ENCODE assay signal across 27 mouse cellular contexts in genomic region chrX:139484974-139485373, GRCm38 (mm10). TPM values are rescaled to one million over a fixed set of nuclear protein-coding genes. Genes with fewer than 3 reads are reported as not detected.
"Had no signal": no experiment of that assay in that cellular context is flagged by ENCODE, and none has a peak within 500 bp of the region (broad histone marks: within the 10 kb centered on the region; RNA-seq: fewer than 3 reads in every experiment).

No protein-coding gene starts in this region.

- H3K4me3 ChIP-seq: gastrocnemius, adult 2 months; heart, adult 2 months; heart, embryonic 13.5 days; heart, embryonic 15.5 days; hindbrain, embryonic 13.5 days; hindbrain, embryonic 15.5 days; kidney, embryonic 15.5 days; limb, embryonic 13.5 days; limb, embryonic 15.5 days; liver, embryonic 12.5 days had no signal

- H3K27me3 ChIP-seq: heart, embryonic 15.5 days; hindbrain, embryonic 15.5 days; liver, embryonic 12.5 days had no signal

- ATAC-seq: hindbrain, postnatal 0 days; intestine, embryonic 16.5 days; liver, embryonic 12.5 days had no signal

- H3K9me3 ChIP-seq: heart, embryonic 13.5 days; heart, embryonic 15.5 days; hindbrain, embryonic 13.5 days; hindbrain, embryonic 15.5 days; kidney, embryonic 15.5 days; limb, embryonic 13.5 days; limb, embryonic 15.5 days; liver, embryonic 12.5 days had no signal

- DNase-seq: gastrocnemius, adult 2 months; gastrocnemius, postnatal 10 days; gastrocnemius, postnatal 25 days; heart, adult 11 months; heart, adult 2 months; heart, postnatal 14 days; heart, postnatal 36 days; kidney, adult 11 months; kidney, adult 2 months; kidney, adult 9 months; kidney, postnatal 14 days; kidney, postnatal 36 days; layer of hippocampus, adult 9-11 months; layer of hippocampus, postnatal 36 days; left cerebral cortex, postnatal 4 days had no signal

- H3K4me1 ChIP-seq: heart, embryonic 13.5 days; heart, embryonic 15.5 days; hindbrain, embryonic 13.5 days; hindbrain, embryonic 15.5 days; kidney, embryonic 15.5 days; limb, embryonic 13.5 days; limb, embryonic 15.5 days had no signal

- H3K36me3 ChIP-seq: heart, embryonic 13.5 days; heart, embryonic 15.5 days; hindbrain, embryonic 13.5 days; hindbrain, embryonic 15.5 days; kidney, embryonic 15.5 days; limb, embryonic 13.5 days; limb, embryonic 15.5 days; liver, embryonic 12.5 days had no signal

- H3K27ac ChIP-seq: gastrocnemius, adult 2 months; heart, adult 2 months; heart, embryonic 13.5 days; heart, embryonic 15.5 days; hindbrain, embryonic 13.5 days; hindbrain, embryonic 15.5 days; hindbrain, postnatal 0 days; kidney, embryonic 15.5 days; kidney, postnatal 0 days; limb, embryonic 13.5 days; limb, embryonic 15.5 days; liver, embryonic 12.5 days had no signal

RNA-seq across cellular contexts. Expression of gene D330045A20Rik, which starts 4.8 kb away (rescaled TPM):
- total RNA-seq: gastrocnemius, postnatal 25 days had no signal
- polyA plus RNA-seq: liver, adult 2 months had no signal
